Mouse (Mus musculus): ENCODE data around the gene Gm10197.

DNA sequence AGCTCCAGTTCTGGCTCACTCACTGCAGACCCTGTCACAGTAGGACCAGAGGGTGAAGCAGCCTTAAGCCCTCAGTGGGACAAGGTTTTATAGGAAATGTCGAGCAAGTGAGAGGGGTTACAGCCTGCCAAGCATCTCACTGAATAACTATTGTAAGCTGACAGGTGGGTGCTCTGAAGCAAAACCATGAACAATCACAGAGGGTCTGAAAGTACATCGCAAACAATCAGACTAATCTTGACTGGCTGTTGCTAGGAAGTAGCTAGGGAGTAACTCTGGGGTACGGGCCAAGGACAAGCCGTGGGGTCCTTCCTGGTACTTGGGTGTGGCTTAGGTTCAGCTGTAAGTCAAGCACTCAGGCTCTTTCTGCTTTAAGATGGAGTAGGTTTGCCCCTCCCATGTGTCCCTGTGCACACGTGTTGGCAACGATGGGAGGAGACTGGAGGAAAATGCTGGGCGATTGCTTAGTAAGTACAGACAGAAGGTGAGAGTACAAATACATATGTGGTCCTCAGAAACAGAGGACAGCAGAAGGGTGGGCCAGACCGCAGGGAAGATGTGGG, 21.3 kb upstream of the Gm10197 start:
- no peak for TF ChIP-seq CTCF (IDR thresholded peaks at IDR 0.05; ENCODE audit: borderline replicate concordance, insufficient read depth, low read length)
- TF ChIP-seq POLR2A (IDR thresholded peaks at IDR 0.05; ENCODE audit: low read depth, low read length): 0 out of 2 replicates have a peak, but pooled peaks have one; percentile 8
